Mouse (Mus musculus) neural tube, embryonic 13.5 days (tissue): ENCODE measurements at regions not wholly inside any gene's neighbourhood (a gene's known extent, or its start where the extent isn't known, plus 50 kb on each side); places are given as distances from the start of the nearest gene placed in this dataset.

Source experiments
- ATAC-seq: fragments of 200-750 bp; cut with Nextera tagmentation; 2 replicates; pipeline ENCODE4 v1.8.0; 2017; ENCODE audit warnings: low read depth, mild to moderate bottlenecking, moderate TSS enrichment, moderate library complexity
- H3K27ac ChIP-seq: fragments of 300-500 bp; sonication (generic); replicated peaks from 2 replicates; pipeline ENCODE4 v1.5.1; 2015; ENCODE audit warnings: moderate library complexity, mild to moderate bottlenecking, inconsistent platforms
- H3K27me3 ChIP-seq: fragments of 300-500 bp; sonication (generic); 2 replicates; pipeline ENCODE4 v1.6.1; 2015; ENCODE audit warnings: mild to moderate bottlenecking, inconsistent platforms
- H3K36me3 ChIP-seq: fragments of 300-500 bp; sonication (generic); 2 replicates; pipeline ENCODE4 v1.6.1; 2015; ENCODE audit warnings: mild to moderate bottlenecking, inconsistent platforms
- H3K4me1 ChIP-seq: fragments of 300-500 bp; sonication (generic); replicated peaks from 2 replicates; pipeline ENCODE4 v1.6.1; 2015; ENCODE audit warnings: inconsistent platforms
- H3K4me2 ChIP-seq: fragments of 300-500 bp; sonication (generic); 2 replicates; pipeline ENCODE4 v1.6.1; 2015; ENCODE audit warnings: inconsistent platforms, mild to moderate bottlenecking, moderate library complexity
- H3K4me3 ChIP-seq: fragments of 300-500 bp; sonication (generic); 2 replicates; pipeline ENCODE4 v1.5.1; 2015; ENCODE audit warnings: mild to moderate bottlenecking, inconsistent platforms
- H3K9ac ChIP-seq: fragments of 300-500 bp; sonication (generic); 2 replicates; pipeline ENCODE4 v1.6.1; 2015; ENCODE audit warnings: moderate library complexity, mild to moderate bottlenecking, inconsistent platforms
- H3K9me3 ChIP-seq: fragments of 300-500 bp; sonication (generic); 2 replicates; pipeline ENCODE4 v1.6.1; 2016; ENCODE audit warnings: inconsistent platforms
- WGBS: fragments of 180-500 bp; shearing (Covaris S2); methylation state at CpG from one replicate; pipeline ENCODE4 v1.1.7; 2015; 5-methylcytosine and 5-hydroxymethylcytosine counted together

DNA sequence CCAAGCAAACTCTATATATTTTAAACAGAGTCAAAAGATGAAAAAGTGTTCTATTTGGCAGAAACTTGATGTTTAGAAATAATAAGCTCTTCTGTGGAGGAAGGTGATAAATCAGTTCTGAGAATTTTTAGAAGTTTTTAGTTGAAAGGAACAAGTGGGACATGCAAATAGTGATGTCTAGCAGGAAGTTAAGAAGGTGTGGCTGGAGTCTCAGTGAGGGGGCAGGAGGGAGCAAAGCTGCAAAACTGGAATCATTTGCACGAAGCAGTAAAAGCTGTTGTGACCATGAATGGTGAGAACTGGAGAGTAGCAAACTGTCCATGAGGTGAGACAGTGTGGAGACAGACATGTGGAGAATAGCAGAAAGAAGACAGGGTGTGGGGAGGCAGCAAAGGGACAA, 157.1 kb upstream of the Cxadr start:
- no peak overlapping the region for H3K4me2 ChIP-seq
- H3K9ac ChIP-seq, result no peak overlapping the region
- no peak for ATAC-seq
- H3K27me3 ChIP-seq, result no peaks in the 10 kb centered on the region
- no peak overlapping the region for H3K27ac ChIP-seq
- H3K9me3 ChIP-seq, result peaks cover 4% of the 10 kb centered on the region
- no peak overlapping the region for H3K4me3 ChIP-seq
- WGBS, result 82% methylated on average over 1 of the region's 1 CpGs
- H3K4me1 ChIP-seq, result no peaks in the 10 kb centered on the region
- H3K36me3 ChIP-seq, result no peaks in the 10 kb centered on the region

DNA sequence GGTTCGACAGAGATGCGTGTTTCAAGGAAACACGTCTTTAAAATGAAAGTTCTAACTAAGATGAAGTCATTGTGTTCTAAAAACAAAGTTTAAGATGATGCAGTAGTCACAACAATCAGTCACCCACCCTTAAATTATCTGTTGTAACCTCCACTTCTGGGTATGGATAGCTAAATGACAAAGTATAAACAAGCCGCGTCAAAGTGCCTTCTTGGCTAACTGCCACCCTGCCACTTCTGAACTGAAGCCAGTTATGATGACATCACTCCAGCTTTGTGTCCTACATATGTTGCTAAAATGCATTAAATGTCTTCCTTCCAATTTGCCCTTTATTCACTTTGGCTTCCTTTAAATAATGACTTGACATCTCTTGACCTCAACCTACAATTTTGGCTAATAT, 165.8 kb upstream of the Cxadr start:
- Histone ChIP-seq H3K27ac (no peak overlapping the region), H3K4me2 (no peak overlapping the region), H3K9me3 (no peaks in the 10 kb centered on the region; the same call in 1 of the 2 replicates), H3K36me3 (no peaks in the 10 kb centered on the region), H3K9ac (no peak overlapping the region), H3K4me3 (no peak overlapping the region), H3K4me1 (no peaks in the 10 kb centered on the region), H3K27me3 (no peaks in the 10 kb centered on the region)
- ATAC-seq, result no peak
- WGBS, result 87% methylated on average over 5 of the region's 5 CpGs

- H3K36me3 ChIP-seq, result no peaks in the 10 kb centered on the region
- no peak overlapping the region for H3K27ac ChIP-seq
- no peak for ATAC-seq
- H3K9me3 ChIP-seq, result no peaks in the 10 kb centered on the region
- H3K4me1 ChIP-seq, result no peaks in the 10 kb centered on the region
- H3K4me3 ChIP-seq, result no peak overlapping the region
- no peak overlapping the region for H3K4me2 ChIP-seq
- no peaks in the 10 kb centered on the region for H3K27me3 ChIP-seq
- H3K9ac ChIP-seq, result no peak overlapping the region
- 88% methylated on average over 7 of the region's 7 CpGs for WGBS
These were observed 166.8 kb upstream of the Cxadr start for GRCm38 (mm10) chr16:78134531-78134930.

- H3K4me3 ChIP-seq, result no peak overlapping the region
- H3K9me3 ChIP-seq, result no peaks in the 10 kb centered on the region
- no peak for ATAC-seq
- H3K27ac ChIP-seq, result no peak overlapping the region
- 69% methylated on average over 1 of the region's 1 CpGs for WGBS
- H3K9ac ChIP-seq, result no peak overlapping the region
- H3K4me2 ChIP-seq, result no peak overlapping the region
- no peaks in the 10 kb centered on the region for H3K36me3 ChIP-seq
- no peaks in the 10 kb centered on the region for H3K4me1 ChIP-seq
- H3K27me3 ChIP-seq, result no peaks in the 10 kb centered on the region
These were observed 179.6 kb upstream of the Cxadr start for GRCm38 (mm10) chr16:78121668-78122067.

GRCm38 (mm10) chr16:78120346-78120899, 180.9 kb upstream of the Cxadr start:
- 84% methylated on average over 2 of the region's 2 CpGs for WGBS
- H3K36me3 ChIP-seq, result no peaks in the 10 kb centered on the region
- H3K27ac ChIP-seq, result no peak overlapping the region
- H3K4me3 ChIP-seq, result no peak overlapping the region
- H3K4me1 ChIP-seq, result no peaks in the 10 kb centered on the region
- H3K27me3 ChIP-seq, result no peaks in the 10 kb centered on the region
- no peak overlapping the region for H3K4me2 ChIP-seq
- no peak for ATAC-seq
- H3K9me3 ChIP-seq, result no peaks in the 10 kb centered on the region
- no peak overlapping the region for H3K9ac ChIP-seq

DNA sequence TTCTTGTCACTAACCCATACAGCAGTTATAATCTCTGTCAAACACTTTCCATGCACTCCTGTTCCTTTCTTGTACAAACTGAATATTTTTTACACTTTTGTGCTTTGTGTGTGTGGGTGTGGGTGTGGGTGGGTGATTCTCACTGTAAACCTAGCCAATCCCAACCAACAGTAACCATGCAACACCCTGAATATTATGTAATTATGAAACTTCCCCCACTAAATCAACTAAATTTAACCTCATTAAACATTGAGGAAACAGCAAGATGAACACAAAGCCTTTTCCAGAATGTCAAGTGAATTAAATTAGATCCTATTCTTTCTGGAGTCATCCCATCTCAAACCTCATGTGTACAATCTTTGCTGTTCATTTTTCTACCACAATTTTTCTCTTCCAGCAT, 197.0 kb upstream of the Cxadr start:
- peaks cover 14% of the 10 kb centered on the region for H3K4me1 ChIP-seq
- no peak overlapping the region for H3K4me3 ChIP-seq
- H3K9ac ChIP-seq, result no peak overlapping the region
- H3K27me3 ChIP-seq, result no peaks in the 10 kb centered on the region
- no peaks in the 10 kb centered on the region for H3K36me3 ChIP-seq
- no peaks in the 10 kb centered on the region for H3K9me3 ChIP-seq
- no peak overlapping the region for H3K27ac ChIP-seq
- no peak overlapping the region for H3K4me2 ChIP-seq
- no peak for ATAC-seq

- Histone ChIP-seq H3K4me1 (peaks cover 14% of the 10 kb centered on the region), H3K9ac (no peak overlapping the region), H3K27me3 (no peaks in the 10 kb centered on the region), H3K4me2 (peak overlapping the region; percentile 37), H3K9me3 (no peaks in the 10 kb centered on the region), H3K36me3 (no peaks in the 10 kb centered on the region), H3K27ac (peak overlapping the region; percentile 59), H3K4me3 (no peak overlapping the region)
- 8% methylated on average over 14 of the region's 14 CpGs for WGBS
- ATAC-seq, result peak; percentile 93
These were observed 199.6 kb upstream of the Cxadr start for GRCm38 (mm10) chr16:78101415-78102326.

DNA sequence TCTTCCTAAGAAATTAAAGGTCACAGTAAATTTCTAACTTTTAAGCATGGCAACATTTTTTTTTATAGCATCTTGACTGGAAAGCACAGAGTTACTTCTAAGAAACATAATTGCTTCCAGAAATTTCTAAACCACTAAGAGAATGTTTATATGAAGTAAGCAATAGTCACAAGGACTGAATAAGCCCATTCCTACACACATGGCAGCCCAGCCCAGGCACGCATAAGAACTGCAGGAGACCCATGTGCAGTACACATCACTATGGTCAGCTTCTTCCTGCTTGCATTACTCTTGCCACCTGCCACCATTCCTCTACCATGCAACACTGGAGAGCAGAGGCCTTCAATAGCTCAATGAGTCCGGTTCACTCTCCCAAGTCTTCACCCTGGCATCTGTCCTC, 201.4 kb upstream of the Cxadr start:
- no peaks in the 10 kb centered on the region for H3K9me3 ChIP-seq
- peaks cover 14% of the 10 kb centered on the region for H3K4me1 ChIP-seq
- no peak overlapping the region for H3K9ac ChIP-seq
- no peak for ATAC-seq
- no peaks in the 10 kb centered on the region for H3K27me3 ChIP-seq
- H3K4me2 ChIP-seq, result no peak overlapping the region
- WGBS, result 90% methylated on average over 2 of the region's 2 CpGs
- no peak overlapping the region for H3K4me3 ChIP-seq
- no peak overlapping the region for H3K27ac ChIP-seq
- H3K36me3 ChIP-seq, result no peaks in the 10 kb centered on the region

GRCm38 (mm10) chr16:78099114-78099513, 202.2 kb upstream of the Cxadr start:
- Histone ChIP-seq H3K4me1 (peaks cover 14% of the 10 kb centered on the region), H3K4me3 (no peak overlapping the region), H3K27me3 (no peaks in the 10 kb centered on the region), H3K36me3 (no peaks in the 10 kb centered on the region), H3K4me2 (no peak overlapping the region), H3K9ac (no peak overlapping the region), H3K27ac (no peak overlapping the region), H3K9me3 (no peaks in the 10 kb centered on the region)
- 76% methylated on average over 6 of the region's 6 CpGs for WGBS
- ATAC-seq, result no peak

- no peak overlapping the region for H3K4me3 ChIP-seq
- no peak for ATAC-seq
- 69% methylated on average over 6 of the region's 6 CpGs for WGBS
- H3K36me3 ChIP-seq, result no peaks in the 10 kb centered on the region
- H3K27ac ChIP-seq, result no peak overlapping the region
- no peak overlapping the region for H3K4me2 ChIP-seq
- H3K4me1 ChIP-seq, result peaks cover 14% of the 10 kb centered on the region
- H3K9ac ChIP-seq, result no peak overlapping the region
- H3K9me3 ChIP-seq, result no peaks in the 10 kb centered on the region
- no peaks in the 10 kb centered on the region for H3K27me3 ChIP-seq
These were observed 202.7 kb upstream of the Cxadr start for GRCm38 (mm10) chr16:78098555-78098954.

GRCm38 (mm10) chr16:78096571-78096970, 204.7 kb upstream of the Cxadr start:
- peaks cover 9% of the 10 kb centered on the region; the same call in 1 of the 2 replicates for H3K4me1 ChIP-seq
- 57% methylated on average over 1 of the region's 1 CpGs for WGBS
- H3K4me3 ChIP-seq, result no peak overlapping the region
- no peak for ATAC-seq
- no peaks in the 10 kb centered on the region for H3K27me3 ChIP-seq
- H3K36me3 ChIP-seq, result no peaks in the 10 kb centered on the region
- H3K27ac ChIP-seq, result no peak overlapping the region
- H3K9me3 ChIP-seq, result no peaks in the 10 kb centered on the region
- no peak overlapping the region for H3K4me2 ChIP-seq
- no peak overlapping the region for H3K9ac ChIP-seq

GRCm38 (mm10) chr16:78090155-78090554, 211.1 kb upstream of the Cxadr start:
- Histone ChIP-seq H3K9me3 (no peaks in the 10 kb centered on the region), H3K27me3 (no peaks in the 10 kb centered on the region), H3K9ac (no peak overlapping the region), H3K4me3 (no peak overlapping the region), H3K4me2 (no peak overlapping the region), H3K27ac (no peak overlapping the region), H3K4me1 (no peaks in the 10 kb centered on the region), H3K36me3 (no peaks in the 10 kb centered on the region)
- 85% methylated on average over 3 of the region's 3 CpGs for WGBS
- ATAC-seq, result no peak
